Mouse (Mus musculus): ENCODE data around the gene Cdk14.

- TF ChIP-seq POLR2A (IDR thresholded peaks at IDR 0.05; ENCODE audit: insufficient read depth, low read depth, low read length) (no peak), CTCF (IDR thresholded peaks at IDR 0.05; ENCODE audit: insufficient read depth, low read depth, low read length) (no peak)
Measured at GRCm38 (mm10) chr5:4948090-4948954, 471.8 kb downstream of the Cdk14 start.

Measured in olfactory bulb, adult 2 months (tissue).